Mouse (Mus musculus): ENCODE measurements around the gene Hivep3.

GRCm38 (mm10) chr4:120184374-120184991 is 450.9 kb downstream of the Hivep3 start:
- TF ChIP-seq CTCF (IDR thresholded peaks at IDR 0.05; ENCODE audit: borderline replicate concordance, control insufficient read depth, extremely low read depth, insufficient read depth, low read length, poor library complexity) (no peak), POLR2A (IDR thresholded peaks at IDR 0.05; ENCODE audit: control insufficient read depth, extremely low read depth, insufficient read depth, low read length, poor library complexity) (no peak)

Data from thymus, adult 2 months (tissue).